Mouse (Mus musculus) forelimb bud, embryonic 11.5 days (tissue): ENCODE measurements around the gene Palm2.

ENCODE experiments used
- DNase-seq: peaks from one replicate; pipeline ENCODE4 v3.0.0-alpha.2; 2012; ENCODE audit warnings: low read depth, low spot score

Palm2 gene

GRCm38 (mm10) chr4:57755085-57755484 is 321.0 kb downstream of the Palm2 start:
- DNase-seq, result no peak

GRCm38 (mm10) chr4:57757997-57758396 is 323.9 kb downstream of the Palm2 start:
- DNase-seq, result no peak
